Mouse (Mus musculus) bone marrow, adult 2 months (tissue): ENCODE data around the gene Esp1. TPM values are rescaled to one million over a fixed set of nuclear protein-coding genes. Genes with fewer than 3 reads are reported as not detected.
"Not testable (repeated sequence)": the region's sequence is repeated elsewhere in the genome, so short reads cannot be mapped to it uniquely, and the experiment has no call there.

Experiments
- H3K27ac ChIP-seq: fragments of 200-500 bp; 2 replicates; pipeline ENCODE4 v1.5.1; 2012; ENCODE audit warnings: low read depth, mild to moderate bottlenecking, control low read depth, inconsistent platforms, low read length; ENCODE audit not compliant: control insufficient read depth, poor library complexity, insufficient read depth
- H3K4me1 ChIP-seq: fragments of 200-500 bp; 2 replicates; pipeline ENCODE4 v1.6.1; 2011; ENCODE audit warnings: low read length; ENCODE audit not compliant: control insufficient read depth, insufficient read depth
- H3K4me3 ChIP-seq: fragments of 200-500 bp; replicated peaks from 2 replicates; pipeline ENCODE3; 2011; ENCODE audit warnings: mild to moderate bottlenecking, low read depth, low read length, control low read depth; ENCODE audit not compliant: control insufficient read depth
- CTCF ChIP-seq: fragments of 200-500 bp; IDR thresholded peaks from 2 replicates; pipeline ENCODE4 v1.5.1; 2011; ENCODE audit warnings: low read length, control low read depth; ENCODE audit not compliant: control insufficient read depth, insufficient read depth
- POLR2A ChIP-seq: fragments of 200-500 bp; IDR thresholded peaks from 2 replicates; pipeline ENCODE4 v1.6.1; 2011; ENCODE audit warnings: low read depth, mild to moderate bottlenecking, control low read depth, low read length, borderline replicate concordance; ENCODE audit not compliant: control insufficient read depth
- WGBS: fragments of 180-500 bp; shearing (Covaris S2); methylation state at CpG from one replicate; pipeline ENCODE4 v1.1.7; 2018; 5-methylcytosine and 5-hydroxymethylcytosine counted together
- polyA plus RNA-seq: library from polyadenylated mRNA; stranded (reverse); fragments of >200 nt; gene quantifications from 2 replicates; pipeline ENCODE4 v1.2.4, GENCODE M21; 2011; ENCODE audit warnings: low replicate concordance; ENCODE audit not compliant: missing spikeins, insufficient read depth, insufficient read length

Esp1 gene
- polyA plus RNA-seq, result not detected in 2 replicates

GRCm38 (mm10) chr17:40726820-40727219 lies at the start of gene Esp1:
Gene Esp1 (plus strand): TSS chr17:40727120.
- TF ChIP-seq POLR2A, result no peak
- TF ChIP-seq CTCF, result no peak
- Histone ChIP-seq H3K4me3 (no peak within 1 kb of the TSS), H3K4me1 (no peaks in the 10 kb centered on the region), H3K27ac (no peak within 1 kb of the TSS)
- WGBS, result 85% methylated on average over 2 of the region's 2 CpGs

- Histone ChIP-seq H3K27ac (no peak overlapping the region), H3K4me3 (no peak overlapping the region), H3K4me1 (no peaks in the 10 kb centered on the region)
- TF ChIP-seq POLR2A (no peak), CTCF (no peak)
These were observed 10.6 kb upstream of the Esp1 start for GRCm38 (mm10) chr17:40716273-40716672.

GRCm38 (mm10) chr17:40717055-40717454 lies 9.9 kb upstream of the Esp1 start:
- not testable (repeated sequence) for H3K4me1 ChIP-seq, H3K4me3 ChIP-seq, H3K27ac ChIP-seq

GRCm38 (mm10) chr17:40731296-40731695 lies 4.4 kb downstream of the Esp1 start:
- no peak for TF ChIP-seq CTCF
- TF ChIP-seq POLR2A, result no peak
- H3K27ac ChIP-seq, result no peak overlapping the region
- 71% methylated on average over 2 of the region's 2 CpGs for WGBS
- H3K4me3 ChIP-seq, result no peak overlapping the region
- H3K4me1 ChIP-seq, result no peaks in the 10 kb centered on the region

GRCm38 (mm10) chr17:40731724-40732123 lies 4.8 kb downstream of the Esp1 start:
- H3K4me3 ChIP-seq, result no peak overlapping the region
- no peaks in the 10 kb centered on the region for H3K4me1 ChIP-seq
- TF ChIP-seq POLR2A (no peak), CTCF (no peak)
- 54% methylated on average over 4 of the region's 4 CpGs for WGBS
- H3K27ac ChIP-seq, result no peak overlapping the region

GRCm38 (mm10) chr17:40763662-40764061 lies 36.7 kb downstream of the Esp1 start:
- Histone ChIP-seq H3K4me1 (no peaks in the 10 kb centered on the region), H3K27ac (no peak overlapping the region), H3K4me3 (no peak overlapping the region)
- TF ChIP-seq POLR2A, result no peak
- no peak for TF ChIP-seq CTCF
- WGBS, result 48% methylated on average over 4 of the region's 4 CpGs

- no peak overlapping the region for H3K27ac ChIP-seq
- H3K4me3 ChIP-seq, result no peak overlapping the region
- H3K4me1 ChIP-seq, result no peaks in the 10 kb centered on the region
- 77% methylated on average over 1 of the region's 1 CpGs for WGBS
- TF ChIP-seq CTCF (no peak), POLR2A (no peak)
These were observed 40.2 kb downstream of the Esp1 start for GRCm38 (mm10) chr17:40767120-40767519.

Other genes starting within 250 kb of the Esp1 start
- gene Esp8, start 207.1 kb upstream of the Esp1 start, polyA plus RNA-seq, result not detected in 2 replicates
- gene Esp6, start 165.6 kb upstream of the Esp1 start, polyA plus RNA-seq, result not detected in 2 replicates
- gene Esp4, start 128.5 kb upstream of the Esp1 start, polyA plus RNA-seq, result not detected in 2 replicates
- gene Esp3, start 95.0 kb upstream of the Esp1 start, polyA plus RNA-seq, result not detected in 2 replicates
- gene Crisp2, start 79.9 kb downstream of the Esp1 start, polyA plus RNA-seq, result 3.0 TPM in 1 of 2 replicates, not detected in the other
- 37.6 and 108 TPM in 2 replicates for gene Rhag, start 84.0 kb downstream of the Esp1 start, polyA plus RNA-seq
- 0.45 and 2.0 TPM in 2 replicates for gene 9130008F23Rik, start 153.4 kb downstream of the Esp1 start, polyA plus RNA-seq
- gene Glyatl3, start 187.2 kb downstream of the Esp1 start, polyA plus RNA-seq, result not detected in 2 replicates
- gene Mut, start 207.6 kb downstream of the Esp1 start, polyA plus RNA-seq, result 5.0 and 7.1 TPM in 2 replicates
- gene Cenpq, start 207.9 kb downstream of the Esp1 start, polyA plus RNA-seq, result 11.2 and 18.4 TPM in 2 replicates